Mouse (Mus musculus): ENCODE measurements around the gene Atp6v1e2.

- TF ChIP-seq CTCF (IDR thresholded peaks at IDR 0.05; ENCODE audit: borderline replicate concordance, insufficient read depth, low read length) (no peak), POLR2A (IDR thresholded peaks at IDR 0.05; ENCODE audit: low read depth, low read length) (no peak)
Observed at GRCm38 (mm10) chr17:86908316-86908715, 39.4 kb downstream of the Atp6v1e2 start.

Data from embryonic fibroblast, embryonic 13.5 days (primary cell).